Mouse (Mus musculus) lung, postnatal 4 days (tissue): ENCODE data around the gene Tpo.

ENCODE experiments used
- DNase-seq, 2 experiments: peaks; one replicate each; pipeline ENCODE4 v3.0.0; 2021

Gene Tpo

DNA sequence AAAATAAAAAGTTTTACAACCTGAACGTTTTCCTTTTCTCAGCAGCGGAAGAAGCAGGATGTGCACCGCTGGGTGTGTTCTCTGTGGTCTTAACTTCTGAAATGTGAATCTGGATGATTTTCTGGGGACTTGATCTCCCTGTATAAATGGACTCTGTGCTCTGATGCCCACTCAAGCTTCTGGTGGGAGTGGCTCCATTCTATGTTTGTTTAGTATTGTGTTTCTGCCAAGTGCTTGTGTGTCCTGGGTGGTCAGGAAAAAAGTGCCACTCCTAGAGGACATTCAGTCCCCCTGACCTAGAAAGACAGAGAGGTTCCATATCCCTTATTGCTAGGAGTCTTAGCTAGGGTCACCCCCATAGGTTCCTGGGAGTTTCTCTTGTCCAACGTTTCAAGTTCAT is at the start of gene Tpo:
TSS of gene Tpo (minus strand) at position 101 of the 400 bp plus-strand sequence.
- DNase-seq, result no peak

DNA sequence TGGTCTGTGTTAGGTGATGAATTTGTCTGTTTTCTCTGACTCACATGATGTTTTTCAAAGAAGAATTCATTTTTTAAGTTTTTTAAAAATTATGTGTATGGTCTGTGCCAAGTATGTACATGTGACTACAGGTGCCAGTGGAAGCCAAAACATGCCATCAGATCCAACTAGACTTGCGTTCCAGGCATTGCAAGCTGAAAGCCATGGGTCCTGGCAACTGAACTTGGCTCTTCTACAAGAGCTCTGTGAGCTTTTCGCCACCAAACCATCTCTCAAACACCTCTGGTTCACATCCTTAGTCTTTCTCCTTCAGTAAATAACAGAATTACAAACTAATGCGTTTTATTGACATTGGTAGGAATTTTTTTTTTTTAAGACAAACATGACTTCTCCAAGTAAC is 49.3 kb upstream of the Tpo start:
- no peak for DNase-seq

DNA sequence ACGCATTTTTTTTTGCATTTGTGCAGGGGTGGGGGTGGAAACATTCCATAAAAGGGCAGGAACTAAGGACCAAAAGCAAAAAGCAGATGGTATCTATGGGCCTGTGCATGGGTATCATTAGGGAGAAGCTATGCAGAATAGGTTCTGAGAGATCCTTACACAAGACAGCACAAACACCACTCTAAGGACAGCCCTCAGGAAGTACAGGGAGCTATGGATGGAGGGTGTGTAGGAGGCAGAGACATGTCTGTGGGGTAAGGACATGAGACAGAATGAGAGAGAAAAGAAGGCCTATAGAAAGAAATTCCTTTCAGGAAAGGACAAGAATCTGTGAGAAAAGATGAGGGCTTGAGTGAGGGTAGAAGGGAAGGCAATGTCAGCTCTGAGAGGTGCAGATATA is 47.2 kb upstream of the Tpo start:
- DNase-seq, result no peak

DNA sequence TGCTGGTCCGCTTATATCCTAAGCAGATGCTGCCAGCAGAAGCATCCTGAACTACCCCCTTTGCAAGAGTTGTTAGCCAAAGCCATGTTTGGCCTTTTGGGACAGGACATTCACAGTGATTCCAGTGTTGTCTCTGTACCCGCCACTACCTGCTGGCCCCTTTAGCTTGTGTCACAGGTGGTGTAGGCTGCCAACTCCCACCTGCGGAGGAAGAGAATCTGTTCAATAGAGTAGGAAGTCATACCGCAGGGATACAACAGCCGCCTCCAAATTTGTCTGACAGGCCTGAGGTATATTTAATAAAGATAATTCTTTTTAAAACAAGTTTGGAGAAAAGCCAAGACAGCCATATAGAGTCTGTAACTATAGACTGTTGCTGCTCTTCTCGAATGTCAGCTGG is 45.5 kb upstream of the Tpo start:
- DNase-seq, result no peak

DNA sequence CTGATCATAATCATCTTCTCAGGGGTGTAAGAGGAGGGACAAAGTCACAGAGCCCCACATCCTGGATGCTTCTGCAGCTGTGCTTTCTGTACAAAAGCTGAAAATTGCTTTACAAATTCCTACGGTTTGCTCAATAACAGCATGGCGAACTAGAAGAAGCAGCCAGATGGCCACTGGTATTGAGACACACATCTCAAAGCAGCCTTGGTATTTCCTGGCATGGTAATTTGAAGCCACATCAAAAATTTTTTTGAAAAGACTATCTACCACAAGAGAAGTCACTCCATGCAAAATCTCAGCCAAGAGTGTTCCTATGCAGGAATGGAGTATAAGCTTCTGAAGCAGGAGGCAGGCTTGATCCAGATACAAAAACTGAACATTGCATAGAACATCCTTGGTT is 45.1 kb upstream of the Tpo start:
- DNase-seq, result no peak

DNA sequence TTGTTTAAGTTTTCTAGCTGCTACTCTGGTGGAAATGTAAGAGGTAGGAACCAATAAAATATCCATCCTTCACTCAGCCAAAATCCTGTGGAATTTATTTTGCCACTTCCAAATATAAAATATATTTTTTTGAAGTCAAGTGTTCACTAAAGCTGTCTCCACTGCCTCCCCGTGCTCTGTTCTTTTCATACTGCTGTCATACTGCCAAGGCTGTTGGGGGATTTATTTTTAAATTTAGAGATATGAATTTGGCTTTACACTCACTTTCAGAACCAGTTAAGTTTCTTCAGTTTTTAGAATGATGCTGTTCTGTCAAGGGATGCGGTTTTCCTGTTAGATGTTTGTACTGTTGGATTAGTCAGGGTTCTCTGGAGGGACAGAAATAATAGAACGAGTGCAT is 36.1 kb upstream of the Tpo start:
- no peak for DNase-seq

DNA sequence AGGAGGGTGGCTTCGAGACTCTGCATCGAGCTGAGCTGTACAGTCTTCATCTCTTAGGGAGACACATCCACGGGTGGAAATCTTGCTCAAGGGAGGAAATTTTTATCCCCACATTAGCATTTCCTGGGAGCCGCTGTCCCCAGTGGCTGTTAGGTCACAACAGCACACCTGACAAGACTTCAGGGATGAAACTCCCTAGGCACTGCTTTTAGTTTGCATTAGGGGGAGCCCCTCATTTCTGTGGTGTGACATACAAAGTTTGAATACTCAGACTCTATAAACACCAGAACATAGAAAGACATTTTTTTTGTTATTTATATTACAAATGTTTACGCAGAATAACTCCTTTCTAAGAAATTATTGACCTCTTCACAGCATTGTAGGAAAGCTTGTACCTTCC is 32.1 kb upstream of the Tpo start:
- DNase-seq, result no peak

DNA sequence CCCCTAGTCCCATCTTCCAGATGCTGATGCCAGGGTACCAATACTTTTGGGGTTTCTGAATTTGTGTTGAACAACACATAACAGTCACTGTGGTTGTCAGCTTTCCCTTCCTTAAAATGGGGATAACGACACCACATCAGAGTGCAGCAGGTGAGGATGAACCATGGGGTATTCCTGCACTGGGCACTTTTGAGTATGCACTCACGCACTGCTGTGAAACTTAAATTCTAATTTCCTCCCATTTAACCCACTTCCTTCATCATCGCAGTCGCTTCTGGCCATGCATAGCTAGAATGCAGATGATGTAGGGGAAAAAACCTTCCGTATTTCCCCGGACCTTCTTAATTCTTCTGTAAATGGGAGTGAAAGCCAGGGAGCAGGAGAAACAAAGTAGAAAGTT is 31.6 kb upstream of the Tpo start:
- no peak for DNase-seq

DNA sequence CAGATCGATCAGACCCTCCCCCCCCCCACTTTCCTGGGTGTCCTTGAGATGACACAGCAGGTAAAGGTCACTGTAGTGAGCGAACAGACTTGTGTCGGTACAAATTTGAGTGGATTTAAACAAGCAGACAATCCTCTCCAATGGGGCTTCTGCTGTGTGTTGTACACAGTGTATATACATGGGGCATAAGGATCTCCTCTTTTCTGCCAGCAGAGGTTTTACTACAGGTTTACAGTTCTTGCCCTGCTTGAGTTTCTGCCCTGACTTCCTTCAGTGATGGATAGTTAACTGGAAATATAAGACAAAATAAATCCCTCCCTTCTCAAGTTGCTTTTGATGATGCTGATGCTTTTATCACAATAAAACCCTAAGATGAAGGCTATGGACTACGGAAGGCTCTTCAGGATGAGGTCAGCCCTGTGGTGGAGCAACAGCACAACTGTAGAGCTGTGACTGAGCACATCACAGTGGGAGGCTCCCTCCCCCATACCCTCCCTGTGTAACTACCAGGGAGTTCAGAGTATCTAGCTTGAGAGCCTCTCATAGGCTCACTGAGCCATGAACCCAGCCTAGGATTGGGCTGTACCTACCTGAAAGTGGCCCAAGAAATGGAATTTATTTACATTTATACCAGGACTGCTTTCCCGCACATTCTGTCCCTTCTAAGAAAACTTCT is 29.4 kb upstream of the Tpo start:
- no peak for DNase-seq

DNA sequence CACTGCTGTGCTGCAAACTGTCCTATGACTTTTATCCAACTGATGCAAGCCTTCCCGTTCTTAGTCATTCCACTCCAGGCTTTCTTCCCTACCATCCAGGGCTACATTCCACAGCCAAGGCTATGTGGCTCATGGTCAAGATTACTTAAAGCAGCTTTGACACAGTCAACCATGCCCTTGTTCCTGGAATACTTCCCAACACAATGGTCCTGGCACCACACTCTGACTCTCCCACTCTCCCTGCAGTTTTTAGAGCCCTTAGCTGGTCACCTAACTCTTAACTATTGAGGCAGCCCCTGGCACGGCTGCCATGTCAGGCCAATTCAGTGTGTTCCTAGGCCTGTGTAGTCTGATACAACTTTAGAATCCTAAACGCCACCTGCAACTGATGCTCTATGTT is 28.1 kb upstream of the Tpo start:
- peak; percentile 32 to 38 for DNase-seq

DNA sequence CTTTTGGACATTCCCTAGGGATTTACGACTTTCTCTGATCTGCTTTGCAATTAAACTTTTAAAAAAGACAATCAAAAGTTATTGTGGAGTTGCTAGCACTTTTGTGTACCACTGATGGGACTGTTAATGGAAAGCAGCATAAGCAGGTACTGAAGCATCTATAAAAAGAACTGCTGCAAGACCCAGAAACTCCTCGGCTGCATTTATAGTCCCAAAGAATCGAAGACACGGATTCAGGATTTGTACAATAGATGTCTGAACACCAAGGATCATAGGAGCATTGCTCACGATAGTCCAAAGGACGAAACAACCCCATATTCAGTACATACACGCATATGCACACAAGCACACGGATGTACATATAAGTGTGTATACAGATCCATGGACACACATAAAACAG is 27.4 kb upstream of the Tpo start:
- DNase-seq, result no peak

DNA sequence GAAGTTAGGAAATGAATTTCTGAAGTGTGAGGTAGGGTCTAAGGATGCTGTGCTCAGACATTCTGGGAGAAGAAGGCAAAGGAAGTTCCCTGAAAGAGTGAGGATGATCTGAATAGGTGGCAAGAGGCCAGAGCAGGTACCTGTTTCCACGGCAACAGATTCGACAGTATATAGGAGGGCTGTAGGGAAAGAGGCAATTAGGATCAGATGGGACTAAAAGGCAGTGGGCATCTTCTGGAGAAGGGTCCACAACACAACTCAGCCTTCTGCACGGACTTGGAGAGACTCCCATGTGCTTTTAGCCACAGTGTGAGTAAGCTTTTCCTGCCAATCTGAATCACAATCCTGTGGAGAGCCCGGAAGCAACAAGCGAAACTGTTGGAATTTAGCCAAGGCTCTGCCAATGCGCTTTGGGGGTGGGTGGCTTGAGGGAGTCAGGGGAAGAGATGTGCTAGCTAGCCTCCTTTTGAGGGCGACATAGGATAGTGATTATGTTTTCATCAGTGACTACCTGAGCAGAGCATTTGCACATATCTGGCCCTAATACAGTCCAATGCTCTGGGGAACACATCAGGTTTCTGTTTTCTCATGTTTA is 21.8 kb upstream of the Tpo start:
- DNase-seq, result no peak

DNA sequence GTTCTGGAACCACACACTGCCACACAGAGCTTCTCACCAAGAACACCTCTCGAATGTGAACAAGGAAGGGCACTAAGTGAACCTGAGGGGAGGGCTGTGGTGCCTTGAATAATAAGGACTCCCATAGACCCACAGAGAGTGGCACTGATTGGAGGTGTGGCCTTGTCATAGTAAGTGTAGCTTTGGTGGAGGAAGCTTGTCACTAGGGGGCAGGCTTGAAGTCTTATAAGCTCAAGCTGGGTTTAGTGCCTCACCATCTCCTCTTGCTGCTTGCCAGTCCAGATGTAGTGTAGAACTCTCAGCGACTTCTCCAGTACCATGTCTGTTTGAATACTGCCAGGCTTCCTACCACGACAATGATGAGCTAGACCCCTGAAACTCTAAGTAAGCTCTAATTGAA is 9.7 kb upstream of the Tpo start:
- DNase-seq, result peak in 1 of 2 experiments; percentile 22

DNA sequence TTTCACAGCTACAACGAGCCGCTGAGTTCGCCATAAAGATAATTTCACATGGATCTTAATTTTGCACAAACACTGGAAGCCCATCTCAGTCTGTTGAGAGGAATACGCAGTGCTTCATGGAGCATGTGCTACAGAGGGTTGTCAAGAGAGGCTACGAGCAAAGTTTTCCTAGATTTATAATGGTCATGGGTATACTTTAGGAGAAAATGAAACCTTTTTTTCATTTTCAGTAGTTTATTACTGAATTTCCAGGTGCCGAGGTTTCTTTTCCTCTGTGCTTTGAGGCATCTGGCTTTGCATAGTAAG is 3.1 kb downstream of the Tpo start:
- no peak for DNase-seq

DNA sequence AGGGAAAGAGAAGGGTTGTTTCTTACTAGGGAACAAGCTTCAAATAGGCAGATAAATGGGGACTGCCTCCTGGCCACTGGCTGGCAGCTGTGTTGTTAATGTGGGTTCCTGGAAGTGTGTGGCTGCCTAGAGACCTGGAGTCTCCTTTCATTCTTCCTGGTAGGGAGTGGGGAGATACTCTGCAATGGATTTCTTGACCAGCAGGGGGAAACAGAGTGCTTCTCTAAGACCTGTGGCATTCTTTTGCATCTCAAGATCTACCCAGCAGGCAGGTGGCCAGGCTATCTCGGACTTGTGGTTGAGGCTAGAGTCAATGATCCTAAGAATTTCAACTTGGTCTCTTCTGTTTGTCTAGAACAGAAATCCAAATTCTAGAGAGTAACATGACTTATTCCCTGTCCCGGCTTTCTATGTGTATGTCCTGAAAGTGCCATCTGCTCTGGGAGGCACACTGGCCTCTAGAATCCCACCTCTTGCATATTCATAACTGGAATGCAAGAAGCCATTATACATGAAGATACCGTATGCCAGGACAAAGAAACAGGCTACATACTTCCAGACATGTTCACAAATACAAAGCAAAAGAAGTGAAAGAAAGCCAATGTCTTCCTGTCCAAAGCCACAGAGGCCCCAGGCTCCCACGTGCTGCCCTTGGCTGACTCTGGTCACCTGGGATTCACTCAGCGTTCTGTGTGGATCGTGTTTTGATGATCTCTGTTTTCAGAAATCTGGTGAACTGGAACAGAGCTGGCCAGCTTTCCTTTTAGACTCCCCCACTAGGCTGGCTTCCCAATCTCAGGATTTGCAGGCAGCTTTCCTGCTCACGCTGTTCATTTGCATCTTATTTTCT is 3.6 kb downstream of the Tpo start:
- peak in 1 of 2 experiments; percentile 68 for DNase-seq

DNA sequence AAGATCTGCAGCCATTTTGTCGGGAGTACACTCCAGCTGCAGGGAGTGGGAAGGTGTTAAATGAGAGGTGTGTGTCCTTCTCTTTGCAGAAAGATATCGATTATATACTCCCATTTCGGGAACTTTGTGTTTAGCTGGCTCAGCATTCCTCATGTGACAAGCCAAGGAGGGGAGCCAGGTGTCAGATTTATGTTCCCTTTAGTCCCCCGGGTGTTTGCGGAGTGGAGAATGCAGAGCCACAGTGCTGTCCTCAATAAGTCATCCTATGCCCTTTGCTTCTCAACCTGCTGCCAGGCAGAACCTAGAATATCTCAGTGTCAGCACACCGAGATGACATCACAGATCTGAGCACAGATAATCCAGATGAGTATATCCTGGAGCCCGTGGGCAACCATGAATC is 10.1 kb downstream of the Tpo start:
- no peak for DNase-seq

DNA sequence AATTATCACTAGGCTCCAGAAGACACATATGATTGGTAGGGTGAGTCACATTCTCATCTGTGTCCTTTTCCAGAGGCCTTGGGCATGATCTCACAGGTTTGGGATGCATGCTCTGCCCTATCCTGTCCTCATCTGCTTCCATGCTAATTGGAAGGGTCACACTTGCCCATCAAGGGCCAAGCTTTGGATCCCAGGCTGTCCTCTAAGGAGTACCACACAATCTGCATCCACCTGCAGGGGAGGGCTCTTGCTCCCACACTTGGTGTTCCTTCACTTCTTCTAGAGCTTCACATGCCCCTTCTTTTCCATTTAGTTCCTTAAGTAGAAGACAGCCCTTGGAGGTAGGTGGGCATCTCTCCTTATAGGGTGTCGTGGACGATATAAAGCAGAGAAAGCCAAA is 20.2 kb downstream of the Tpo start:
- no peak for DNase-seq

DNA sequence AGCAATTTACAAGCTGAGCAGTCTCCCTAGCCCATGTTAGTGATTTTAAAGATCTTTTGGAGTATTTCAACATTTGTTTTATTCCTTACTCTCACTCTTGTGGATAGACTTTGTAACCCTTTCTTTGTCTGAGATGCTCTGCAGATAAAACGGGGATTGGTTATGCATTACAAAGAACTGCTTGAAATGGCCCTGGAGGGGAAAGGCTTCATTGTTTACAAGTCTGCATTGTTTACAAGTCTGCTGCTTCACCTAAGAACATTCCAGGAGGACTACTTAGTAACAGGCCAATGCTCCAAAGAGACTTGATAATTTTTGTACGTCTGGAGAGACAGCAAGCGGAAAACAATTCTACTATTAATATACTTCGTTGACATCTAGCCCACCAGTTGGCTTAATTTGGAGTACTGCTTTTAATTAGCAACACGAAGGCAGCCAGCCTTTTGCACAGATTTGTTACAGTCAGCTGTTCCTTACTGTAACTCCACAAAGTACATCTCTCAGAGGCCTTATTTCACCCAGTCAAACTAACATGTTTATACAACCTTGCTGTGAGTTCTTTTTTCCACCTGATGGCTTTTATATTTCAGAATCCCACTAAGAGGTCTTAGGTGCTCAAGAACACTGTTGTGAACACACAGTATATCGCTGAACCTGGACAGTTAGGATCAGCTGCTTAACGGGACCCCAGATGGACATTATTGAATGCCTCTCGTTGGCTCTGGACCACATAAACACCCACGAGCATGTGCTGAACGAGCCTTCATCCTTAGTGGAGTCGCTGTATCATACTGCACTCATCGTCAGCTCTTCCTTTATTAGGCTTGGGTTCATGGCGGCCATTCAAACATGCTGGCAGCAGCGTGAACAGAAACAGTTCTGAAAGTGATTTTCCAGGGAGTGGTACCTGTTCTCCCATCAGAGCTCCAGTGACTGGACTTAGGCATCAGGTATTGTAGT is 22.5 kb downstream of the Tpo start:
- no peak for DNase-seq

DNA sequence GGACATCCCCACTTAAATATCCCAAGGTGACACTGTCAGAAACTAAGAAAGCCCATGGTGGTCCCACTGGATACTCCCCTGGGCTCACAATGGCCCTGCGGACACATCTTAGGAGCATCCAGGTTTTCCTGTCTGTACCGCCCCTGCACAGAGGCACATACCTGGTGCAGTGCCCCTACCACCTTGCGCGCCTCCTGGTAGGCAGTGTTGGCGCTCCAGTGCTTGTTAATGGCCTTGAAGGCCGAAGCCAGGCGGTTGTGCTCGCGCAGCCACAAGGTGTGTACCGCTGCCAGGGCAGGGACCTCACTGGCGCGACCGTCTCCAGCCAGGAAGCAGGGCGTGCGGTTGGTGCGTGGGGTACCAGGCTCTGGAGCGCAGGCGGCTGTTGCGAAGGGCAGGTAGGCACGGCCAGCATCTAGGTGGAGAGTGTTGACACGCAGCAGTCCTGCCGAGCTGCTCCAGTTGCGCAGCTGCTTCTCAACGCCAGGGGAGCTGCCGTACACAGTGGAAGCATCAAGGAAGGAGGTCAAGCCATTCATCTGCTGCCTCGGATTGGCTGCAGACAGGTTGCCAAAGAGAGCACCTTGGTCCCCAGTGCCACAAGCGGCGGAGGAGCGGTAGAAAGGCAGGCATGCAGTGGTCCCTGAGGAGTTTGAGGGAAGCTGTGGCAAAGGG is 29.4 kb downstream of the Tpo start:
- DNase-seq, result peak; percentile 4 to 25

DNA sequence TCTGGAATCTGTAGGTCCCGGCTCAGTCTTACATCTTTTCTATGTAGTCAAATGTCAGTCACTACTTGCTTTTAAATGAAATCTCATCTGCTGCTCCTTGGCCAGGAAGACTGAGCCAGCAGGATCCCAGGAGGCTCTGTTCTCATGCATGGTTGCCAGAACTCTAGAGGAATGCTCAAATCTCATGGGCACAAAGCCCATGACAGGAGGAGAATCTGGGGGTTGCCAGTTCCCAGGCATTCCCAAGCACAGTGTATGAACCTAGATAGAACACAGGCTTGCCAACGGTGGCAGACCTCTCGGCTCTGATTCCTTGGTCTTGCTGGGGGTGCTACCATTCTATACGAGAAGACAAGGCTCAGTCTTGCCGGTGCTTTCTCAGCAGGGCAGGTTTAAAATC is 40.3 kb downstream of the Tpo start:
- no peak for DNase-seq

DNA sequence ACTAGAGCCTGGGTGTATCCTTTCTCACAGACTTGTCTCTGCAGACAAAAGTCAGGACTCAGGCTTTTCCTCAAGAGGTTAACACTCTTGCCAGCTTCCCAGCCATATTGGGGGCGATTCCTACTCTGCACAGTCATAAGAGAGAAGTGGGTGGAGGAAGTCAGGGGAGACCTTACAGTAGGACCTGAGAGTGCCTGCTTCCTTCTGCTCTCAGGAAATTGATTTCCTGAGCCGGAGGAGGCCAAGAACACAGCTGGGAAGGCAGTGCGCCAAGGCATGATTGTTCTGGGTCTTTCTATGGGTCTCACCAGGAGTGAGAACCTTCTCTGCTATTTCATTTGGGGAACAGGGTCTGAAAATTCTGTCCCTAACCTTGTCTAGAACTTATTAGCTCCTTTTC is 48.5 kb downstream of the Tpo start:
- DNase-seq, result no peak

DNA sequence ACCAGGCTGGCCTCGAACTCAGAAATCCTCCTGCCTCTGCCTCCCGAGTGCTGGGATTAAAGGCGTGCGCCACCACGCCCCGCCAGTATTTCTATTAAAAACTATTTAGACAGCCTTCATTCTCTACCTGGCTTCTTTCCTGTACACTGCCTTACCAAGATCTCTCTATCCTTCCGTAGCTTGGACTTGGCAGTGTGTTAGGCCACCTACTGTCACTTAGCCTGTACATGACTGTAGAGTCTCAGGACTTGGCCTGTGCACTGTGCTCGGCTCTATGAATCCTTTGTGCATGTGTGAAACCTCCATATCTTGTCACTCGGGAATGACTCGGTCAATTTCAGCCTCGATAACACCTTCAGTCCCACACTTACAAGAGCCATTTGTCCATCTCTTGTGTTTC is 55.4 kb downstream of the Tpo start:
- no peak for DNase-seq

DNA sequence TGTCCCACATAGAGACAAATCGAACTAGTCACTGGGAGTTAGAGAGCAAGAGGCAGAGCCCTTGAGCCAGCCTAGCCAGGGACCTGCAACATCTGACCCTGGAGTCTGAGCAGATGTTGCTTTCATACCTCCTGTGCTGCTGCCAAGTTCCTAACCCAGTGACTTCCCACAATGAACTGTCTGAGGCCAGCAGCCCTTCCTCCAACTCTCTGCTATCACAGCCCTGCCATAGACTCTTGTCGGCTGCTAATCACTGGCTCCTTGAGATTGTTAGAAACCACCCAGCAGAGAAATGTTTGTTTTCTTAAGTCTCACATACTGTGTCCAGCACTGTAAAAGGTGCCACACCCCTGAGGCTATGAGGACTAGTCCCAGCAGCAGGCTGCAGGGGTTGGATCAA is 56.1 kb downstream of the Tpo start:
- DNase-seq, result no peak
